Mouse (Mus musculus) liver, embryonic 13.5 days (tissue): ENCODE data around the gene Epha2. TPM values are rescaled to one million over a fixed set of nuclear protein-coding genes. Genes with fewer than 3 reads are reported as not detected.
A peak's percentile ranks its signal among the peaks of the same experiment; 100 is the strongest.

Experiments
- ATAC-seq: fragments of 200-750 bp; cut with Nextera tagmentation; 2 replicates; pipeline ENCODE4 v1.8.0; 2017; ENCODE audit warnings: low read depth, mild to moderate bottlenecking, moderate number of reproducible peaks, moderate library complexity
- DNase-seq: peaks from one replicate; pipeline ENCODE4 v3.0.0; 2022
- H3K27ac ChIP-seq: fragments of 300-500 bp; sonication (generic); 2 replicates; pipeline ENCODE4 v1.5.1; 2015; ENCODE audit warnings: moderate library complexity, mild to moderate bottlenecking, inconsistent platforms
- H3K27me3 ChIP-seq: fragments of 300-500 bp; sonication (generic); 2 replicates; pipeline ENCODE4 v1.6.1; 2015; ENCODE audit warnings: mild to moderate bottlenecking, inconsistent platforms
- H3K36me3 ChIP-seq: fragments of 300-500 bp; sonication (generic); 2 replicates; pipeline ENCODE4 v1.6.1; 2015; ENCODE audit warnings: mild to moderate bottlenecking, inconsistent platforms
- H3K4me1 ChIP-seq: fragments of 300-500 bp; sonication (generic); replicated peaks from 2 replicates; pipeline ENCODE4 v1.6.1; 2015; ENCODE audit warnings: inconsistent platforms
- H3K4me2 ChIP-seq: fragments of 300-500 bp; sonication (generic); 2 replicates; pipeline ENCODE4 v1.6.1; 2015; ENCODE audit warnings: inconsistent platforms, mild to moderate bottlenecking, moderate library complexity
- H3K4me3 ChIP-seq: fragments of 300-500 bp; sonication (generic); replicated peaks from 2 replicates; pipeline ENCODE4 v1.5.1; 2015; ENCODE audit warnings: mild to moderate bottlenecking, inconsistent platforms
- H3K9ac ChIP-seq: fragments of 300-500 bp; sonication (generic); 2 replicates; pipeline ENCODE4 v1.6.1; 2015; ENCODE audit warnings: mild to moderate bottlenecking, inconsistent platforms
- H3K9me3 ChIP-seq: fragments of 300-500 bp; sonication (generic); replicated peaks from 2 replicates; pipeline ENCODE4 v1.6.1; 2016; ENCODE audit warnings: inconsistent platforms
- WGBS: fragments of 180-500 bp; shearing (Covaris S2); methylation state at CpG from one replicate; pipeline ENCODE4 v1.1.7; 2015; ENCODE audit not compliant: insufficient replicate concordance; 5-methylcytosine and 5-hydroxymethylcytosine counted together
- polyA plus RNA-seq: library from polyadenylated mRNA; unstranded; fragments of >200 nt; fragmentation: Nextera tagmentation; extraction: Ambion mirVana; gene quantifications from 2 replicates; pipeline ENCODE4 v1.2.1, GENCODE M21; 2015

Epha2 gene
- 0.86 and 1.0 TPM in 2 replicates for polyA plus RNA-seq

DNA sequence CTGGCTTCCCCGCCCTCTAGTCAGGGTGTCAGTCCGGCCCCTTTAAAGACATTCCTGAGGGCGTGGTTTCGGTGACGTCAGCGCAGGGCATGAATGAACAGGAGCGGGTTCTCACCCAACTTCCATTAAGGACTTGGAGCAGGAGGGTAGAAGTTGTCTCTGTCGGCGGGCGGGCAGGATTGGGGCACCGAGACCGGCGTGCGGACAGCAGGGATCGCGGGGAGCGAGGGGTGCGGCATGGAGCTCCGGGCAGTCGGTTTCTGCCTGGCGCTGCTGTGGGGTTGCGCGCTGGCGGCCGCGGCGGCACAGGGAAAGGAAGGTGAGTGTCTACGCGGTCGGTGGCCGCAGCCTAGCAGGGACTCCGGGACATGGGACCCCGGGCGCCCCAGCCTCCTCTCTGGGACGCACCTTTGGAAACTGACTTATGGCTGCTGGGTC is at the start of gene Epha2:
Epha2 (plus strand) TSS at position 125 of the 438 bp plus-strand sequence.
- DNase-seq (peak; percentile 17), ATAC-seq (peak; percentile 39; the same call in 1 of the 2 replicates)
- H3K4me2 ChIP-seq, result peak within 1 kb of the TSS; percentile 62
- peaks cover 26% of the 10 kb centered on the region for H3K4me1 ChIP-seq
- no peaks in the 10 kb centered on the region for H3K9me3 ChIP-seq
- peak within 1 kb of the TSS; percentile 62 for H3K4me3 ChIP-seq
- no peaks in the 10 kb centered on the region for H3K36me3 ChIP-seq
- H3K27me3 ChIP-seq, result peaks cover 82% of the 10 kb centered on the region
- H3K27ac ChIP-seq, result no peak within 1 kb of the TSS
- under 1% methylated on average over 35 of the region's 35 CpGs for WGBS
- H3K9ac ChIP-seq, result peak within 1 kb of the TSS; percentile 65

- H3K9me3 ChIP-seq, result no peaks in the 10 kb centered on the region
- DNase-seq (no peak), ATAC-seq (no peak)
- no peaks in the 10 kb centered on the region for H3K36me3 ChIP-seq
- peaks cover 40% of the 10 kb centered on the region for H3K27me3 ChIP-seq
- H3K4me3 ChIP-seq, result no peak overlapping the region
- H3K4me2 ChIP-seq, result no peak overlapping the region
- 25% methylated on average over 2 of the region's 2 CpGs for WGBS
- no peak overlapping the region for H3K9ac ChIP-seq
- peaks cover 12% of the 10 kb centered on the region for H3K4me1 ChIP-seq
- no peak overlapping the region for H3K27ac ChIP-seq
Measured at GRCm38 (mm10) chr4:141252641-141253040, 48.4 kb upstream of the Epha2 start.

- ATAC-seq, result no peak
Measured at GRCm38 (mm10) chr4:141254234-141254633, 46.8 kb upstream of the Epha2 start.

DNA sequence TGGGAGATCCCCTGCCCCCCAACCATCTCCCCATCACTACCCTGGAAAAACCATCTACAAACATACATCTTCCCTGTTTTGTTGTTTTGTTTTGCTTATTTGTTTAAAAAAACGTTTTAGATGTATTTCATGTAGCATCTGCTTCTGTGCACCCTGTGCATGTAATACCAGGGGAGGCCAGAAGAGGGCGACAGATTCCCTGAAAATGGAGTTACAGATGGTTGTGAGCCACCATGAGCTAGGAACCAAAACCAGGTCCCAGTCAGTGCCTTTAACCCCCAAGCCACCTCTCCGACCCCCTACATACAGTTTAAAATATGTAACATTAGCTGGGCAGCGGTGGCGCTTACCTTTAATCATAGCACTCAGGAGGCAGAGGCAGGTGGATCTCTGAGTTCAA is 43.6 kb upstream of the Epha2 start:
- WGBS, result 56% methylated on average over 5 of the region's 5 CpGs
- no peak overlapping the region for H3K9ac ChIP-seq
- H3K4me1 ChIP-seq, result 0 out of 2 replicates have a peak, but pooled peaks cover 4% of the 10 kb centered on the region
- H3K9me3 ChIP-seq, result peaks cover 7% of the 10 kb centered on the region; the same call in 1 of the 2 replicates
- no peak for ATAC-seq
- no peak overlapping the region for H3K27ac ChIP-seq
- DNase-seq, result no peak
- no peak overlapping the region for H3K4me3 ChIP-seq
- no peaks in the 10 kb centered on the region for H3K36me3 ChIP-seq
- no peaks in the 10 kb centered on the region for H3K27me3 ChIP-seq
- no peak overlapping the region for H3K4me2 ChIP-seq

More at GRCm38 (mm10) chr4:141254234-141254633, 46.8 kb upstream of the Epha2 start:
- H3K9ac ChIP-seq, result no peak overlapping the region
- H3K27me3 ChIP-seq, result peaks cover 24% of the 10 kb centered on the region
- H3K4me2 ChIP-seq, result no peak overlapping the region
- H3K36me3 ChIP-seq, result no peaks in the 10 kb centered on the region
- no peak for DNase-seq
- no peaks in the 10 kb centered on the region for H3K9me3 ChIP-seq
- no peak overlapping the region for H3K4me3 ChIP-seq
- WGBS, result 74% methylated on average over 16 of the region's 16 CpGs
- no peak overlapping the region for H3K27ac ChIP-seq
- H3K4me1 ChIP-seq, result no peaks in the 10 kb centered on the region

DNA sequence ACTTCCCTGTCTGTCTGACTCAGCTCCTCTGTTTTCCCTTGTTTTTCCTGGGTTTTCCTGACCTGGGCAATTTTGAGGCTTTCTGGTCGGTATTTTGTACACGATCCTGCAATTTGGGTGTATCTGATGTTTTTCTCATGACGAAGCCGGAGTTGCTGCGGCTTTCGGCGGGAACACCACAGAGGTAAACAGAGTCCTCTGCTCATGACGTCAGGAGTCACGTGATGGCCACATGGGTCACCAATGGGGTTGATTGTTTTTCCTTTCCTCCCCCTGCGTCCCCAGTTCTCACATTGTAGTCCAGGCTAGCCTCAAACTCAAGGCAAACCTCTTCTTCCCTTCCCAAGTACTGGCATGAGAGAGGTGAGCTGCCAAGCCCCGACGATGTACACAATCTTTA is 41.6 kb upstream of the Epha2 start:
- no peaks in the 10 kb centered on the region for H3K36me3 ChIP-seq
- no peak for DNase-seq
- H3K4me2 ChIP-seq, result no peak overlapping the region

GRCm38 (mm10) chr4:141260007-141260723 is 40.9 kb upstream of the Epha2 start:
- H3K4me3 ChIP-seq, result no peak overlapping the region
- no peaks in the 10 kb centered on the region for H3K36me3 ChIP-seq
- DNase-seq, result no peak
- no peak overlapping the region for H3K27ac ChIP-seq
- WGBS, result 60% methylated on average over 16 of the region's 16 CpGs
- no peak for ATAC-seq
- H3K9ac ChIP-seq, result no peak overlapping the region
- H3K4me2 ChIP-seq, result peak overlapping the region; percentile 19; the same call in 1 of the 2 replicates
- H3K4me1 ChIP-seq, result 0 out of 2 replicates have a peak, but pooled peaks cover 4% of the 10 kb centered on the region
- peaks cover 7% of the 10 kb centered on the region; the same call in 1 of the 2 replicates for H3K9me3 ChIP-seq
- H3K27me3 ChIP-seq, result no peaks in the 10 kb centered on the region

More for the DNA sequence above, 41.6 kb upstream of the Epha2 start:
- 0 out of 2 replicates have a peak, but pooled peaks cover 4% of the 10 kb centered on the region for H3K4me1 ChIP-seq
- 72% methylated on average over 12 of the region's 12 CpGs for WGBS
- H3K9me3 ChIP-seq, result peaks cover 7% of the 10 kb centered on the region; the same call in 1 of the 2 replicates
- no peak overlapping the region for H3K9ac ChIP-seq
- no peak for ATAC-seq
- H3K4me3 ChIP-seq, result no peak overlapping the region
- H3K27me3 ChIP-seq, result no peaks in the 10 kb centered on the region
- H3K27ac ChIP-seq, result no peak overlapping the region

GRCm38 (mm10) chr4:141262906-141263637 is 38.0 kb upstream of the Epha2 start:
- Histone ChIP-seq H3K4me2 (no peak overlapping the region), H3K27ac (no peak overlapping the region), H3K4me1 (0 out of 2 replicates have a peak, but pooled peaks cover 4% of the 10 kb centered on the region), H3K4me3 (no peak overlapping the region), H3K36me3 (no peaks in the 10 kb centered on the region), H3K9ac (no peak overlapping the region), H3K27me3 (no peaks in the 10 kb centered on the region), H3K9me3 (peaks cover 8% of the 10 kb centered on the region; the same call in 1 of the 2 replicates)
- no peak for DNase-seq
- no peak for ATAC-seq
- WGBS, result 57% methylated on average over 10 of the region's 10 CpGs

- H3K9ac ChIP-seq, result no peak overlapping the region
- no peaks in the 10 kb centered on the region for H3K4me1 ChIP-seq
- ATAC-seq (no peak), DNase-seq (no peak)
- WGBS, result 69% methylated on average over 3 of the region's 3 CpGs
- H3K27me3 ChIP-seq, result 0 out of 2 replicates have a peak, but pooled peaks cover 5% of the 10 kb centered on the region
- H3K4me2 ChIP-seq, result no peak overlapping the region
- H3K27ac ChIP-seq, result no peak overlapping the region
- no peak overlapping the region for H3K4me3 ChIP-seq
- no peaks in the 10 kb centered on the region for H3K36me3 ChIP-seq
- H3K9me3 ChIP-seq, result peaks cover 11% of the 10 kb centered on the region; the same call in 1 of the 2 replicates
Measured at GRCm38 (mm10) chr4:141265979-141266637, 34.9 kb upstream of the Epha2 start.

DNA sequence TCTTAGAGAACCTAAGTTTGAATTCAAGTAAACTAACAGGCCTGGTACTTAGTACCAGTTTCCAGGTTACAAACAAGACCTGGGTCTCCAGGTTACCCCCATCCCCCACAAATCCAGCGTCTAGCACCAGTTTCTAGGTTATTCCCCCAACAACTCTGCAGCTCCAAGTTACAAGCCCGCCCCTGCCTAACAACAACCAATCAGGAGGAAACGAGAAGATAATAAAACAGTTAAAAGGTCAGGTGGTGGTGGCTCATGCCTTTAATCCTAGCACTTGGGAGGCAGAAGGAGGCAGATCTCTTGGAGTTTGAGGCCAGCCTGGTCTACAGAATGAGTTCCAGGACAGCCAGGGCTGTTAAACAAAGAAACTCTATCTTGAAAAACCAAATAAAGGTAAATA is 33.8 kb upstream of the Epha2 start:
- H3K27me3 ChIP-seq, result peaks cover 13% of the 10 kb centered on the region; the same call in 1 of the 2 replicates
- WGBS, result 56% methylated on average over 3 of the region's 3 CpGs
- no peak overlapping the region for H3K9ac ChIP-seq
- H3K4me2 ChIP-seq, result no peak overlapping the region
- no peaks in the 10 kb centered on the region for H3K36me3 ChIP-seq
- H3K4me3 ChIP-seq, result no peak overlapping the region
- H3K9me3 ChIP-seq, result 0 out of 2 replicates have a peak, but pooled peaks cover 4% of the 10 kb centered on the region
- DNase-seq, result no peak
- no peak for ATAC-seq
- no peak overlapping the region for H3K27ac ChIP-seq
- 0 out of 2 replicates have a peak, but pooled peaks cover 5% of the 10 kb centered on the region for H3K4me1 ChIP-seq

GRCm38 (mm10) chr4:141267837-141268236 is 33.2 kb upstream of the Epha2 start:
- Histone ChIP-seq H3K9ac (no peak overlapping the region), H3K9me3 (0 out of 2 replicates have a peak, but pooled peaks cover 4% of the 10 kb centered on the region), H3K4me2 (no peak overlapping the region), H3K27me3 (peaks cover 19% of the 10 kb centered on the region), H3K27ac (no peak overlapping the region), H3K4me1 (0 out of 2 replicates have a peak, but pooled peaks cover 6% of the 10 kb centered on the region), H3K4me3 (no peak overlapping the region), H3K36me3 (no peaks in the 10 kb centered on the region)
- 35% methylated on average over 9 of the region's 9 CpGs for whole genome bisulfite sequencing
- ATAC-seq (no peak), DNase-seq (no peak)

GRCm38 (mm10) chr4:141268350-141268749 is 32.7 kb upstream of the Epha2 start:
- WGBS, result 46% methylated on average over 4 of the region's 4 CpGs
- peaks cover 22% of the 10 kb centered on the region for H3K27me3 ChIP-seq
- H3K4me3 ChIP-seq, result no peak overlapping the region
- DNase-seq (no peak), ATAC-seq (no peak)
- no peak overlapping the region for H3K27ac ChIP-seq
- H3K4me1 ChIP-seq, result 0 out of 2 replicates have a peak, but pooled peaks cover 6% of the 10 kb centered on the region
- H3K9me3 ChIP-seq, result 0 out of 2 replicates have a peak, but pooled peaks cover 4% of the 10 kb centered on the region
- no peak overlapping the region for H3K4me2 ChIP-seq
- H3K9ac ChIP-seq, result no peak overlapping the region
- H3K36me3 ChIP-seq, result no peaks in the 10 kb centered on the region
